8 mouse cellular contexts compared by ENCODE assay signal in the genomic region with DNA sequence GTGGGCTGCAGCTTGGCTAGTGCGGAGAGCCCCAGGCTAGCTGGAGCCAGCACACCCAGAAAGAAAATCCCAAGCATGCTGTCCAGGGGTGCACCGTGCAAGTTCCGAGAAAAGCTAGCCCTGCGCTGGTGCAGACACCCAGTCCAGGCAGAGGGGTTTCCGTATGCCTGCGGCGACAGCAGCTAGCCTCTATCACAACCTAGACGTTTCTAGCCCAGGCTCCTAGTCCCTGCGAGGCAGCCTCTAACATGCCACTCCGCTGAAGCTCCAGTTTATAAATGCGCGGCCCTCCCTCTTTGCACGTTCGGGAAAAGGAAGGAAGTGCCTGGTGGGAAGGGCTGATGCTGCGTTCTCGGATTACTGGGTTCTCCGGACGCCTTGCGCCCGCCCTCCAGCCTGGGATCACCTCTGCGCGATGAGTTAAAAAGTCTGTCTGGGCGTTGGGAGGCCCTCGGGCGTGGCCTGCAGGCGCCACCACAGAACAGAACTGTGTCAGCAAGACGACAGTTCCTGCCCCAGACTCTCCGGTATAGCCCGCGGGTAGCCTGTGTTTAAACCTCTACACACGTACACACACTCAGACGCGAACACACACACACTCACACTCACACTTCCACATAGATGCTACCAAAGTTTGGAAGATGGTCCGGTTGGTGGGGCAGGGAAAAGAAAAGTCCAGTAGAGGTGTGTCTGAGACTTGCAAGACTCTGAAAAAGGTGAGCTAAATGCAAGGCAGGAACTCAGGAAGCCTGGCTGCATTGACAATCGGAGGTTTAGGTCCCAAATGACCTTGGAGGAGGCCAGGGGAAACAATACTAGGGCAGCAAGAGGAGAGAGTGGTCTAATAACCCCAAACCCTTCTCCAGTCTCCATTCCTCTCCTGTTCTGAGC. TPM values are rescaled to one million over a fixed set of nuclear protein-coding genes. Genes with fewer than 3 reads are reported as not detected.
A peak's percentile ranks its signal among the peaks of the same experiment; 100 is the strongest.
DNase-seq lines count a peak whose midpoint lies in the region; ATAC-seq lines count a peak whose summit lies in the region.

A gene (minus strand): TSS at position 319 of the 891 bp plus-strand sequence.

- ATAC-seq in hindbrain, embryonic 11.5 days (ENCODE audit: low FRiP score): peak; percentile 62
- peak; percentile 55 for ATAC-seq in limb, embryonic 11.5 days (ENCODE audit: insufficient number of reproducible peaks, low FRiP score, low TSS enrichment, low read depth)

- H3K36me3 ChIP-seq in hindbrain, embryonic 11.5 days (ENCODE audit: control insufficient read depth, insufficient read depth, low read length): no peaks in the 10 kb centered on the region
- no peaks in the 10 kb centered on the region for H3K36me3 ChIP-seq in limb, embryonic 11.5 days (ENCODE audit: control insufficient read depth, insufficient read depth, low read length)

- peak; percentile 80 for DNase-seq in 3T3-L1 (ENCODE audit: low read depth, low spot score)
- peak; percentile 80 for DNase-seq in adrenal gland, postnatal 10 days
- peak; percentile 85 for DNase-seq in gastrocnemius, adult 18-20 months (ENCODE audit: low spot score)
- peak; percentile 36 for DNase-seq in hindbrain, embryonic 11.5 days (ENCODE audit: low spot score)
- DNase-seq in limb, embryonic 11.5 days (ENCODE audit: low spot score): peak; percentile 67
- DNase-seq in mesoderm, embryonic 11.5 days (ENCODE audit: low read depth, low spot score): peak; percentile 47
- peak; percentile 56 to 77 for DNase-seq in spleen, postnatal 4 days (ENCODE audit: low spot score in 2 of 2)
- DNase-seq in cerebellum, adult 11 months: no peak

- H3K27ac ChIP-seq in hindbrain, embryonic 11.5 days (ENCODE audit: low read depth, low read length): no peak within 1 kb of the TSS
- no peak within 1 kb of the TSS for H3K27ac ChIP-seq in limb, embryonic 11.5 days (replicated peaks; ENCODE audit: low read depth, low read length)

- peaks cover 37% of the 10 kb centered on the region for H3K27me3 ChIP-seq in hindbrain, embryonic 11.5 days (ENCODE audit: control insufficient read depth, insufficient read depth, low read length)
- H3K27me3 ChIP-seq in limb, embryonic 11.5 days (ENCODE audit: control insufficient read depth, insufficient read depth, low read length): peaks cover 33% of the 10 kb centered on the region

- no peaks in the 10 kb centered on the region for H3K9me3 ChIP-seq in hindbrain, embryonic 11.5 days (ENCODE audit: control insufficient read depth, low read length)
- no peaks in the 10 kb centered on the region for H3K9me3 ChIP-seq in limb, embryonic 11.5 days (ENCODE audit: control insufficient read depth, low read length)

- H3K4me2 ChIP-seq in hindbrain, embryonic 11.5 days (replicated peaks; ENCODE audit: low read depth, low read length): peak within 1 kb of the TSS; percentile 59
- peak within 1 kb of the TSS; percentile 69 for H3K4me2 ChIP-seq in limb, embryonic 11.5 days (ENCODE audit: low read depth, severe bottlenecking)

- H3K4me3 ChIP-seq in hindbrain, embryonic 11.5 days (ENCODE audit: low read depth, low read length): peak within 1 kb of the TSS; percentile 34
- H3K4me3 ChIP-seq in limb, embryonic 11.5 days (ENCODE audit: low read depth, low read length): peak within 1 kb of the TSS; percentile 35

- WGBS in hindbrain, embryonic 11.5 days: 3% methylated on average over 35 of the region's 35 CpGs
- 4% methylated on average over 35 of the region's 35 CpGs for WGBS in limb, embryonic 11.5 days

- H3K9ac ChIP-seq in hindbrain, embryonic 11.5 days (ENCODE audit: low read depth, low read length): peak within 1 kb of the TSS; percentile 40
- 0 out of 2 replicates have a peak within 1 kb of the TSS, but pooled peaks have one; percentile 34 for H3K9ac ChIP-seq in limb, embryonic 11.5 days (ENCODE audit: low read length)

- peaks cover 12% of the 10 kb centered on the region for H3K4me1 ChIP-seq in hindbrain, embryonic 11.5 days (replicated peaks; ENCODE audit: control insufficient read depth, insufficient read depth, low read length)
- peaks cover 6% of the 10 kb centered on the region; the same call in 1 of the 2 replicates for H3K4me1 ChIP-seq in limb, embryonic 11.5 days (ENCODE audit: control insufficient read depth, insufficient read depth, low read length)

RNA-seq across cellular contexts. Expression of the gene that starts here (rescaled TPM):
- total RNA-seq in adrenal gland, postnatal 10 days (2021): 10 to 100 TPM; 28.9 to 29.5 TPM
- 10 to 100 TPM; 11.3 to 21.6 TPM for total RNA-seq in gastrocnemius, adult 18-20 months (2021)
- polyA plus RNA-seq in hindbrain, embryonic 11.5 days (2014; fragmentation: Nextera tagmentation; extraction: Ambion mirVana): 6.8 and 7.4 TPM in 2 replicates
- polyA plus RNA-seq in limb, embryonic 11.5 days (2014; fragmentation: Nextera tagmentation; extraction: Ambion mirVana): 3.7 and 3.9 TPM in 2 replicates
